Mouse (Mus musculus): ENCODE measurements around the gene Mipol1. TPM values are rescaled to one million over a fixed set of nuclear protein-coding genes. Genes with fewer than 3 reads are reported as not detected.

Gene Mipol1
- total RNA-seq, 1 experiment from 2014 or later, result 28.4 TPM

Other genes with a start within 250 kb of the Mipol1 start
- gene Slc25a21, start 33.0 kb upstream of the Mipol1 start, total RNA-seq (2017), result 3.9 and 8.9 TPM in 2 replicates
- gene Prps1l3, start within 50 bp of the Mipol1 start, total RNA-seq (2017), result 93.7 and 111 TPM in 2 replicates